Mouse (Mus musculus) C2C12 (cell line): ENCODE data around the gene Rph3al. TPM values are rescaled to one million over a fixed set of nuclear protein-coding genes. Genes with fewer than 3 reads are reported as not detected.

Source experiments
- H3K27me3 ChIP-seq: one replicate; pipeline ENCODE4 v1.6.1; 2011; ENCODE audit not compliant: control insufficient read depth, insufficient read depth, insufficient read length
- H3K36me3 ChIP-seq: one replicate; pipeline ENCODE4 v1.6.1; 2011; ENCODE audit not compliant: control insufficient read depth, insufficient read depth
- H3K4me3 ChIP-seq: one replicate; pipeline ENCODE4 v1.5.1; 2011; ENCODE audit warnings: mild to moderate bottlenecking, control low read depth; ENCODE audit not compliant: poor library complexity, insufficient read depth, severe bottlenecking
- H3K79me2 ChIP-seq: one replicate; pipeline ENCODE4 v1.6.1; 2011; ENCODE audit not compliant: control insufficient read depth, insufficient read depth
- H3K79me3 ChIP-seq: one replicate; pipeline ENCODE4 v1.6.1; 2011; ENCODE audit warnings: low read depth, control low read depth
- H3ac ChIP-seq: one replicate; pipeline ENCODE3; 2011; ENCODE audit warnings: low read depth; ENCODE audit not compliant: control insufficient read depth, insufficient read length
- CEBPB ChIP-seq: IDR thresholded peaks from one replicate; pipeline ENCODE4 v1.6.1; 2011; ENCODE audit warnings: low read depth, mild to moderate bottlenecking, control low read depth, moderate library complexity
- CTCF ChIP-seq: IDR thresholded peaks from one replicate; pipeline ENCODE4 v1.5.1; 2011; ENCODE audit not compliant: control insufficient read depth, insufficient read depth, insufficient read length
- FOSL1 ChIP-seq: IDR thresholded peaks from one replicate; pipeline ENCODE4 v1.8.0; 2011; ENCODE audit warnings: mild to moderate bottlenecking, low read length; ENCODE audit not compliant: poor library complexity, insufficient read depth, severe bottlenecking
- MAX ChIP-seq: IDR thresholded peaks from one replicate; pipeline ENCODE4 v1.6.1; 2011; ENCODE audit warnings: mild to moderate bottlenecking, control low read depth
- MYOD1 ChIP-seq: IDR thresholded peaks from one replicate; pipeline ENCODE4 v1.6.1; 2011; ENCODE audit warnings: low read depth; ENCODE audit not compliant: control insufficient read depth, insufficient read length
- MYOG ChIP-seq: IDR thresholded peaks from one replicate; pipeline ENCODE4 v1.6.1; 2011; ENCODE audit not compliant: control insufficient read depth, insufficient read length; ENCODE audit errors: extremely low read depth
- USF1 ChIP-seq: IDR thresholded peaks from one replicate; pipeline ENCODE4 v1.6.1; 2011; ENCODE audit warnings: low read depth, mild to moderate bottlenecking, control low read depth, moderate library complexity
- polyA plus RNA-seq: library from polyadenylated mRNA; unstranded; fragments of >200 nt; fragmentation: generic; extraction: Trizol; gene quantifications from one replicate; pipeline ENCODE4 v1.2.1, GENCODE M21; 2012; ENCODE audit warnings: missing spikeins

Gene Rph3al
- polyA plus RNA-seq, 1 experiment = 0.11 TPM

- Histone ChIP-seq H3K27me3 (no peaks in the 10 kb centered on the region), H3K79me3 (no peaks in the 10 kb centered on the region), H3K79me2 (no peaks in the 10 kb centered on the region), H3ac (no peak overlapping the region), H3K36me3 (no peaks in the 10 kb centered on the region), H3K4me3 (no peak overlapping the region)
- TF ChIP-seq USF1 (no peak), MYOD1 (peak; percentile 91)
Measured at GRCm38 (mm10) chr11:75813085-75813484, 125.1 kb downstream of the Rph3al start.

DNA sequence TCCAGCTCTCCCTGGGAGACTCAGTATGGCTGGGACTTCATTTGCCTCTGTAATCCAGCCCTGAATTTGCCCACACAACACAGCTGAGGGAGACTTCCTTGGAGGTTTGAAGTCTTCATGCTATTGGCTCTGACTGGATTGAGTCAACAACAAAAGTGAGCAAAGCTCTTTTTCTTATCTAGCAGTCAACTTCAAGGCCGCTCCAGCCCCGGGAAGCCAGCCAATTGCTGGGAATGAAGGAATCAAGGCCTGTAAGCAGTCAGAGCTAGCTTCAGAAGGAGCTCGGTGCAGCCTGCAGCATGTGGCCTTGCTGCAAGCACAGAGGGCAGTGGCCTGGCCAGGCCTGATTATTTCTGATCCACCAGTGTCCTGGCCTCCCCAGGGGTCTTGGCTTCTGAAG, 126.3 kb downstream of the Rph3al start:
- H3K79me2 ChIP-seq = no peaks in the 10 kb centered on the region
- no peaks in the 10 kb centered on the region for H3K79me3 ChIP-seq
- no peak overlapping the region for H3K4me3 ChIP-seq
- no peaks in the 10 kb centered on the region for H3K27me3 ChIP-seq
- TF ChIP-seq USF1 (no peak), MAX (no peak), CEBPB (no peak)
- H3K36me3 ChIP-seq = no peaks in the 10 kb centered on the region
- no peak overlapping the region for H3ac ChIP-seq

GRCm38 (mm10) chr11:75810526-75810925, 127.7 kb downstream of the Rph3al start:
- no peak overlapping the region for H3ac ChIP-seq
- H3K27me3 ChIP-seq = no peaks in the 10 kb centered on the region
- no peak for TF ChIP-seq MYOG
- no peak for TF ChIP-seq MYOD1
- TF ChIP-seq CTCF = no peak
- no peak for TF ChIP-seq CEBPB
- TF ChIP-seq USF1 = no peak
- TF ChIP-seq MAX = no peak
- TF ChIP-seq FOSL1 = no peak
- H3K4me3 ChIP-seq = no peak overlapping the region
- no peaks in the 10 kb centered on the region for H3K79me3 ChIP-seq
- H3K79me2 ChIP-seq = no peaks in the 10 kb centered on the region
- no peaks in the 10 kb centered on the region for H3K36me3 ChIP-seq

- H3K4me3 ChIP-seq = no peak overlapping the region
- TF ChIP-seq MYOG (no peak), CEBPB (no peak), FOSL1 (no peak), MYOD1 (no peak), CTCF (no peak), USF1 (no peak), MAX (no peak)
- no peaks in the 10 kb centered on the region for H3K79me2 ChIP-seq
- no peaks in the 10 kb centered on the region for H3K27me3 ChIP-seq
- H3K36me3 ChIP-seq = no peaks in the 10 kb centered on the region
- no peak overlapping the region for H3ac ChIP-seq
- H3K79me3 ChIP-seq = no peaks in the 10 kb centered on the region
Measured at GRCm38 (mm10) chr11:75807486-75807885, 130.7 kb downstream of the Rph3al start.

GRCm38 (mm10) chr11:75801771-75802550, 136.3 kb downstream of the Rph3al start:
- Histone ChIP-seq H3K4me3 (no peak overlapping the region), H3K79me3 (no peaks in the 10 kb centered on the region), H3K36me3 (no peaks in the 10 kb centered on the region), H3K27me3 (peaks cover under 1% of the 10 kb centered on the region), H3ac (no peak overlapping the region), H3K79me2 (no peaks in the 10 kb centered on the region)
- TF ChIP-seq CTCF (no peak), CEBPB (no peak), MYOD1 (no peak), MYOG (no peak), USF1 (no peak), FOSL1 (no peak), MAX (no peak)

- TF ChIP-seq MYOG = no peak
- TF ChIP-seq CEBPB = no peak
- TF ChIP-seq MYOD1 = no peak
- TF ChIP-seq CTCF = no peak
- TF ChIP-seq USF1 = no peak
- TF ChIP-seq FOSL1 = no peak
- no peak for TF ChIP-seq MAX
- no peak overlapping the region for H3K4me3 ChIP-seq
Measured at GRCm38 (mm10) chr11:75801369-75801768, 136.9 kb downstream of the Rph3al start.

More at GRCm38 (mm10) chr11:75801369-75801768, 136.9 kb downstream of the Rph3al start:
- H3K79me3 ChIP-seq = no peaks in the 10 kb centered on the region
- H3K36me3 ChIP-seq = no peaks in the 10 kb centered on the region
- no peaks in the 10 kb centered on the region for H3K79me2 ChIP-seq
- H3K27me3 ChIP-seq = peaks cover 4% of the 10 kb centered on the region
- no peak overlapping the region for H3ac ChIP-seq
